Mouse (Mus musculus): ENCODE measurements at regions not wholly inside any gene's neighbourhood (a gene's known extent, or its start where the extent isn't known, plus 50 kb on each side); places are given as distances from the start of the nearest gene placed in this dataset.

DNA sequence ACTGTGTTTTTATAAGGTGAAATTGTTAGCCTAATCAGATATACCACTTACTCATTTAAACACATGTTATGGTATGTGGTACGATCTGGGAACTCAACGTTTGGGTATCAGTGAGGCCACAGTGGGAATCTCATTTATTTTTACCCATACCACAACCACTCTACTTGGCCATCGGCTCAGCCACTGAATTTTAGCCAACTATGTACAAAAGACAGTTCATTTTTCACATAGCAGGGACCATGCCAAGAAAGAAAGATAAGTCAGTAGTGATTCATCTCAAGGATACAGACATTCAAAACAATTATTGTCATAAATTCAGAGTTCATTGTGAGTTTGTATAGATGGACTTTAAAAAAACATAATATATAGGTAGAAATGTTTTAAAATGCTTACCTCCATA, 634.7 kb upstream of the Adgrl2 start:
- no peak for DNase-seq (ENCODE audit: low spot score in 2 of 2)

DNA sequence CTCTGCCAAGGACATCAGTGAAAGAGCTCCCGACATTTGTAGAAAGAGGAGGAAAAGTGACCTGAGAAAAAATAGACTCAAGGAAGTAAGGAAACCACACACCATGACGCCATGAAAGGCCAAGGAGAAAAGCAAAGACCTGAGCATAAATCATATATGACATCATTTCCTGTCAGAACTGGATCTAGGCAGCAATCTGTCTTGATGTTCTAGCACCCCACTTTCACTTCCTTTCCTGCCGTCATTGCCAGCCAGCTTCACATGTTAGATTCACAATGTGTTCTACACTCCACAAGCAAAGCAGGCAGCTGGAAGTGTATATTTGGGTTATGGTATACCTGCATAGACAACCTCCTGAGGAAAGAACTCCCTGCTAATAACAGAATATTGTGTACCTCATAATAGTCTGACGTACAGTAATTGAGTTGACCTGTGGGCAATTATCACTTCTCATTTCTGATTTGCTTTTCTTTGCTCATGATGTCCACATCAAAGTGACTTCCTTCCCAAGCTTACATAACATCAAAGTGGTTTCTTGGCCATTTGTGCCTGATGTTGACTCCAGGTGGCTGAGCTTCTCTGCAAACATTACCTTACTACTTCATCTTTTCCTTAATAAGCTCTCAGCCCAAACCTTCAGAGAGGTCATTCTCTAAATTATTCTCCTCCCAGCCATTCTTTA, 633.6 kb upstream of the Adgrl2 start:
- DNase-seq (ENCODE audit: low spot score in 2 of 2), result no peak

DNA sequence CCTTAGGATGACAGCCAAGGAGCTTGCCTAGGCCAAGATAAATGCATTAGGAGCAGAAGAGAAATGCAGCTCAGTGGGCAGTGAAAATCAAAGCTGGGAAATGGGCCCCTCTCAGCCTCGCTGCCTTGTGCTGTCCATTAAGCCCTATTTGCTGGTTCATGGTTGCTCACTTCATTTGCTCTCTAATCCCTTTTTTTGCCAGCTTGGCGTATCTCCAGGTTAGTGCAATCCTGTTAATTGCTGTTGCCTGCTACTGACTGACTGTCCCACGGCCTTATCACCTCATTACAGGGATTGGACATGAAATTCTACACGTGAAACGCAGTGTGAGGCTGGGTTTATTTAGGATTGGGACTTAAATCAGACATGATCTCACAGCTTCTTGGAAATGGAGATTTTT, 613.5 kb upstream of the Adgrl2 start:
- no peak for DNase-seq (ENCODE audit: low spot score in 2 of 2)

DNA sequence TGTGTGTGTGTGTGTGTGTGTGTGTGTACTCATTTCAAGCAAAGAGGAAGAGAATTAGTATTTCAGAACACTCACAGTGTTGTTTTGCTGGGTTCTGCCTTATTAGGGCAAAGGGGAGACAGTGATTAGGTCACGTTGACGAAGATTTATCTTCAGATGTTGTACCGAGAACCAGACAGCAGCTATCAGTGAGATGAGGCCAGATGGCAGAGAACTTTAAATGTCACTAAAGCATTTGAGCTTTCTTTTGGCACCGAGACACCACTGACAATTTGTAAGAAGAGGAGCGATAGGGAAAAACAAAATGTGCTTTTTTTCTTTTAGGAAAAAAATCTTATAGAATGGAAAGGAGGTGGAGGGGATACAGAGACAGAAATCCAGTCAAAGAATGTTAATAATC, 610.9 kb upstream of the Adgrl2 start:
- no peak for DNase-seq (ENCODE audit: low spot score in 2 of 2)

DNA sequence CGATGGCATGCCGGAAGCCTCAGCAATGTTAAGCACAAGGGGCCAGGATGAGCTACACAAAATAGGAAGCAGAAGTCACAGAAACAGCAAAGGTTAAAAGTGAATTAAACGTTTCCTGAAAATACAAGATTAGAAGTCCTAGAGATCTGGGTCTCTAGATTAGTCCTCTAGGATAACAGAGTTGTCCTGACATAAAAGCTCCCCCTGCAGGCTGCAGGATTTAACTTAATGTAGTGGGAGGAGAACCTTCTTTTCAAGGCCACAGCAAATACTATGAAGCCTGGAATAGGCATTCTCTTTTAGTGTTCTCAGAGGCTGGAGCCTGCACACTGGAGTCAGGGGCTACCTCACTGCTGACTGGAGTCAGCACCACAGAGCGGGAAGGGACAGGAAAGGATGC, 604.1 kb upstream of the Adgrl2 start:
- no peak for DNase-seq (ENCODE audit: low spot score in 2 of 2)

DNA sequence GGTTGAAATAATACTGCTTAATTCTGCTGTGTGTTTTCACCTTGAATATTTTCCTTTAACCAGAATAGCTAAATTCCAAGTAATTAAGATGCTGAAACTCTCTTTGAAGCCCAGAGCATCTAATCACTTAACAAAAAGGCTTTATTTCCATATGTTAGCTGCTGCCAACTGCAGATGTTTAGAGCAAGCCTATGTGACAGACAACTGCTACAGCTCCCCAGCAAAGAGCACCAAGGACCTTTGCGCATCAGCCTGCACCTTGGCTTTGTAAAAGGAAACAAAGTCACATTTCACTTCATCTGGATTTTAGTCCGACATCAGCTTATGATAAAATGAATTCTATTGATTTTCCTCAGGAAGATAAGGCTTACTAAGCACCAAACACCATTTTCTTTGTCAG, 595.4 kb upstream of the Adgrl2 start:
- DNase-seq (ENCODE audit: low spot score in 2 of 2), result no peak

DNA sequence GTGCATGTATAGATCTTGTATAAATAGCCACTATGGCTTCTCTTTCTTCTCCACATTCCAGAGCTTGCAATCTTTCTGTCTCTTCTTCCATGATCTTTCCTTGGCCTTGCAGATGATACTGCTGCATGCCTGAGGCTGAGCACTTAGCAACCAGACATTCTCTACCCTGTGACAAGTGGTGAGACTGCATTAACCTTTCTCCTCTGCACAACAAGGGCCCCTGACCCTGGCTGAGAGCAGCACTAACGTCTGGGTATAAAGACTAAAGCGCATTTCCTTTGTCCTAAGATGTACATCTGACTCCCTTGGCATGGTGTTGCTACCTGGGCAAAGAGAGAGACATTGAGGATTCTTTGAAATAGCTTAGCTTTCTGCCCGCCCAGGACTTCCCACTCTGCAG, 590.8 kb upstream of the Adgrl2 start:
- DNase-seq (ENCODE audit: low spot score in 2 of 2), result no peak

DNA sequence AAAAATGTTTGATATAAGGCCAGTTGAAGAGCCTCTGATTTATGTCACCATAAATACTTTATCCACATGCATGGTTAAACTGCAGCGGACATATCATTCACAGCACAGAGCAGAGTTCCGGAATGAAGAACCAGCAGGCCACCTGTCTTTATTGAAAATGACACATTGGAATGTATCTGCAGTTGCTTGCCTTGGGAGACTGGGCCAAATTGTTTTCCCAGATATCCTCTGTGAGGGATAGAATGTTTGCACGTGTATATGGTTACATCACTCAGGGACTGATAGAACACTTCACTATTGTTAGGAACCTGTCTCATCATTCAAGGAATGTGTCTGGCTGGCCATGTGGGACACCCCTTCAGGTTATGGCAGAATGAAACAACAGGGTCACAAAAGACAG, 585.3 kb upstream of the Adgrl2 start:
- DNase-seq (ENCODE audit: low spot score in 2 of 2), result no peak

DNA sequence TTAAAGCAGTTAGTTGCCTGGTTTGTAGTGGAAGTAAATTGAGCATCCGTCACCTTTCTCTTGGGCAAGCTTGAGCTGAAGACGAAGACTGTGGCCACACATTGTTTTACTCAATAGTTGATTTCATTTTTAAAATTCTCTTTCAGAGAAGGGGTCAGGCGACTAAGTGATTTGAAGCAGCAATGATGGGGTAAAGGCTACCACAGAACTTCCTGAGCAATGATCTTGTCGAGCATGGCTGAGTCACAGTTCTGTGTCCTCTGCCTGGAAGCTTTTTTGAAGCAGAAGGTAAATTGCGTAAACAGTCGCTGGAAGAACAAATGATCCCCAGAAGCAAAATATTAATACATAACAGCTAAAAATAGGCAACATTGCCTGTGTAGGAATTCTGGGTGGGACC, 576.5 kb upstream of the Adgrl2 start:
- no peak for DNase-seq (ENCODE audit: low spot score in 2 of 2)

DNA sequence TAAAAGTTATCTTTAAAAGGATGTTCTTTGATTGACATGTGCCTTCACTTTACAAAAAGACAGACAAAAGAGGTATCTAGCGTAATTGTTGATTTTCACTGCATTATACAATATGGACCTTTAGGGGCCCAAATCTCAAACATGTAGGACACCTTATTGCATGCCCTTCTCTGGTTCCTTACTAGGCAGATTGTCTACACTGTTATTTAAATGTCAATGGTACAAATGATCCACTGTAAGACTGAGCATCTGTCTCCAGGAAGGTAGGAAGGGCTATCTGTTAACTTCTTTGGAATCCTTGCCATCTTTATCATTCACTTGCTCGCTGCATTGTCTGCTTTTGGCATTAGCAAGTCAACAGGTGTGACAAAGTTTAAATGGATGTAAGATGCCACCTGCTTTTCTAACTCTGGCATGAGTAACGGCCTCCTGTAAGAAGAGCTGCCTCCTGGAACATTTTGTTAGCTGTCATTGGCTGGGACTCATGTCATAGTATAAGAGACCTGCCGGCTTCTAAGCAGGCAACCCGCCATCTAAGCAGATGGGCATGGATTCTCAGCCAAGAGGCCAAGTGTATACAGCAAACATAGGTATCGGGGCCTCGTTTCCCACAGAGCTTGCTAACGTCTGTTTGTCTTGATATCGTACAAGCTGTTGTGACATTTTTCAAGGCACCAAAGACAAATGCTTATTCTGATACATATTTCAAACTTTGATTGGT, 560.0 kb upstream of the Adgrl2 start:
- no peak for DNase-seq (ENCODE audit: low spot score in 2 of 2)

DNA sequence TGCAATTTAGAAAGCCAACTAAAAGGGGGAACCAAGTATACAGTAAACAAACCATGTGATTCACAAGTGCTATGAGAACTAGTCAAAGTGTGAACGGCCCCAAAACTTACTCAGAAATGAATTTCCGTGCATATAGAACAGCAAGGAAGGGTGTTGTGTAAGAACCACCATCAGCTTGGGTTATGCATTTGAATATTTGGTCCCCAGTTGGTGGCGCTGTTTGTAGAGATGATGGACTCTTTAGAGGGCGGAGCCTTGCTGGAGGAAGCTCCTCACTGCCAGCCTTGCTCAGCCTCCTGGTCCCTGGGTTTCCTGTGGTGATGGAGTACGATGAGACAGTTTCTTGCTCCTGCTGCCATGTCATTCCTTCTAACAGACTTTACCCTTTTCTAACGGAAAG, 556.7 kb upstream of the Adgrl2 start:
- DNase-seq (ENCODE audit: low spot score in 2 of 2), result no peak

DNA sequence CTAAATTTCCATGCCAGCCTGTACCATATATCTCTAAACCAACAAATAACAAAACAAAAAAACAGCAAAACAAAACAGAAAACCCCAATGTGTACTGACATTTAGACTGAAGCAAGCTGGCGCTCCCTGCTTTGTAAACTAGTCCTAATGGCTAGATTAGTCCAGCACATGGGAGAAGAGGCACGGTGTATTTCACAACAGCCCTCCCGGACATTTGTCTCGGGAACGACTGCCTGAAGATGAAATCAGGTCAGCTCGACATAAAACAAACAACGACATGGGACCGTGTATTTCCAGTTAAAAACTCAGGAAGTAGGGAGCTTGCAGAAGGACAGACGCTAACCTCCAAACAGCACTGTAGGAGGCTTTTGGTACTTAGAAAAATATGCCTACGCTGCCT, 555.9 kb upstream of the Adgrl2 start:
- no peak for DNase-seq (ENCODE audit: low spot score in 2 of 2)

DNA sequence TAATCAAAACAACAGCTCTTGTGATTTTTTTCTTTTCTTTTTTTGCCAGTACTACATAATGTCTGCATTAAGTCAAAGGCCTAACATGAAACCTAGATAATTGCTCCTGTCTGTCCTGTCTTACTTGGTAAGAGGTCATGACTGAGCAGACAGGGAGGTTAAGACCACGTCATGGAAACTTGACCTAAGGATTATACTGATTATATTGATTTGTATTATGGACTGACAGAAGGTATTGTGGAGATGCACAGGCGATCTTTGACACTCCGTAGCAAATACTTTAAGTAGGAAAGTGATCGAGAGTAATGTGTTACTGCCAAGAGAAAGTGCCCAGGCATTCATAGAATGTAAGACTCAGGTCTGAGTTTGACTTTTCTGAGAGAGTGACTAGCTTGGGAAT, 543.8 kb upstream of the Adgrl2 start:
- DNase-seq (ENCODE audit: low spot score in 2 of 2), result no peak

DNA sequence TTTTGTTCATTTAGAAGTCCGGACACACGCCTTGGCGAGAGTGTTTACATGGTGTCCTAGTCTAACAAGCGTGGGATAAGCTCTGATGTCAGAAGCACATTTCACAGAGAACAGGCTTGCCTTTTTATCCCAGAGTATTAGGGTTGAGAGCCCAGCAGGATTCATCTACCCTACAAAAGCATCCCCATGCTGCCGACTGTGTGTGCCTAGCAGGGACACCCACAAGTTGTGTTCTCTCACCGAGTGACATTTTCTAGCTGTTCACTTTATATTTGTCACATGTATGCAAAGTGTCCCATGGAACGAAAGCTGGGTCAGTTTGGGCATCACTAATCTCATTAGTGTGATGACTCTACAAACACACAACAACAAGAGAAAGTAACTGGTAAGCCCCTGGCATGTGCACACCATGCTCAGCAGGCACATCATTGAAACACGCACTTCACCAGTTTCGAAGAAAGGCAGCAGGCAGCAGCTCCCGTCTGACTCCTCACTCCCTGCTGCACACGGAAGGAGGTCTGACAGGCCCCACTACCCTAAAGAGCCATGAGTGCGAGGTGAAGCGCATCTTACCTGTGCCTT, 539.8 kb upstream of the Adgrl2 start:
- DNase-seq (ENCODE audit: low spot score in 2 of 2), result no peak

DNA sequence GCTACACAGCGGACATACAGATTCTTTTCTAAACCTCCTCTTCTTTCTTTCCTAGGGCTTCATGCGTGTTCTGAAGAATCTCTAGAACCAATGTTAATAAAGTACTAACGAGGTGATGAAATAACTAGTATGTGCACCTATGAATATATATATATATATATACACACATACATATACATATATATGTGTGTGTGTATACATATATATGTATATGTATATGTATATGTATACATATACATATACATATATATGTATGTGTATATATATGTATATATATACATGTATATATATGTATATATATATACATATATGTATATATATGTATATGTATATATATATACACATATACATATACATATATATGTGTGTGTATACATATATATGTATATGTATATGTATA, 536.2 kb upstream of the Adgrl2 start:
- no peak for DNase-seq (ENCODE audit: low spot score in 2 of 2)

DNA sequence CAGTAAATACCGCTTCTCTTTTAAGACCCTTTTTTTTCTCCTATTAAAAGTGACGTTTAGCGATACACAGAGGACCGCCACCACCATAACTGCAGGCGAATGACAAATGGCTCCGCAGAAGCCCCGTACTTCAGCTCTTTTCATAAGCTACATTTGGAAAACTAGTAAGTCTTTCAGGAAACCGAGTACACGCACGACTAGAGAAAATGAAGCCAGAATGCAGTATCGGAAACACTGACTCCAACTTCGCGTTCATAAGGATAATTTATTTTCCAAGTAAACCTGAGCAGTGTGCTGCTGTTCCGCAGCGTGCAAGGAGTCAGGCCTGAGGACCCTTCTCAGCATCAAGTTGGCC, 529.2 kb upstream of the Adgrl2 start:
- DNase-seq (ENCODE audit: low spot score in 2 of 2), result no peak

DNA sequence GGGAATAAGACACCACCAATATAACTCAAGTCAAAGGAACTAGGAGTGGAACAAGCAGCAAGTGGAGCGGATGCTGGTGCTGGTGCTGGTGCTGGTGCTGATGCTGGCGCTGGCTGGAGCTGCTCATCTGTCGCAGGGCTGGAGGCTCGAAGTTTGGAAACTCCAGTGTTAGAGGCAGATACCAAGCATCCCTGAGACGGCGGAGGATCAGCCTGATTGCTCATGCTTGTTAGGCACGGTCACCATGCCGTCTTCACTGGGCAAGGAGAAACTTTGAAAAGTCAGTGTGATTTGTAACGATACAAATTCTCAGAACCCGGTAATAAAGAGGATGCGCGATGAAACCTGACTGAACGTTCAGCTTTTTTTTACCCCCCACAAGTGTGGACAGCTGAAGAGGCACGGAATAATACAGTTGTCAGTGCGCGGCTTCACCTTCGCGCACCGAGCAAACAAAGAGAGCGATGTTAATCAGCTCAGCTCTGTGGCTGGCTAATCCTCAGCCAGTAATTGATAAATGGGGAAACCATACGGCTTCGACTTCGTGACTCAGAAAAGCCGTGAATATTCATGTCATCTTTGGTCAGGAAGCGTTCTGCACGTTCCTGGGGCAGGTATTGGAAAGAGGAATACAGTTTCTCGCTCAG, 528.7 kb upstream of the Adgrl2 start:
- no peak for DNase-seq (ENCODE audit: low spot score in 2 of 2)

DNA sequence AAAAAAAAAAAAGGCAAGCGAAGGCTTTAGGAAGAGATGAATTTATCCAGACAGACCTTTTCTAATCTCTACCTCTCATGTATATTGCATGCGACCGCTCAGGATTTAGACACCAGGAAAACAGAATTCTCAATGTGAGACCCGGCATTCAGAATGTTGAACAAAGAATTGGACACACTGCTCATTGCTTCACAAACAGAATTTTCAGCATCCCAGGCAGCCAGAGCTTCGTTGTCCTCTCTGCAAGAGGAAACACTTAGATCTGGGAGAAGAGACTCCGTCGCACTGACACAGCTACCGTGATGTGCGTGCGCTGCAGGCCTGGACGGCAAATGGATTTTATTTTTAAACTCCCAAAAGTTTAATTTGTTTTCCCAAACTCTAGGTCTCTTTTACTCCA, 527.2 kb upstream of the Adgrl2 start:
- DNase-seq (ENCODE audit: low spot score in 2 of 2), result no peak

DNA sequence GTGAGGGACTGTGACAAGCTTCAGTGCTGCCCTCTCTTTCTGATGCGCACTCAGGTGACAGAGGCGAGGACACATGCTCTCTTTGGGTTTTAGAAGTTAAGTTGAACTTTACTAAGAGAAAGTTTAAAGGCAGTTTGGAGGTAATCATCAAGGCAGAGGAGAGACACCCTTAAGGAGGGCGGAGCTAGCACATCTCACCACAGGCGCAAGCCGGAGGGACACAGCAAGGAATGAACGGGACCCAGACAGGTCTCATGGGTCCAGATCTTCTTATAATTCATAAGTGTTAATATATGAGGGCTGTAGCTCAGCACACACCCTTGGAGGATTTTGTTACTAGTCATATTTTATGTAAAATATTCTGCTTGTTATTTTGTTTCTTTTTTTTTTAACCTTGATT, 518.8 kb upstream of the Adgrl2 start:
- no peak for DNase-seq (ENCODE audit: low spot score in 2 of 2)

DNA sequence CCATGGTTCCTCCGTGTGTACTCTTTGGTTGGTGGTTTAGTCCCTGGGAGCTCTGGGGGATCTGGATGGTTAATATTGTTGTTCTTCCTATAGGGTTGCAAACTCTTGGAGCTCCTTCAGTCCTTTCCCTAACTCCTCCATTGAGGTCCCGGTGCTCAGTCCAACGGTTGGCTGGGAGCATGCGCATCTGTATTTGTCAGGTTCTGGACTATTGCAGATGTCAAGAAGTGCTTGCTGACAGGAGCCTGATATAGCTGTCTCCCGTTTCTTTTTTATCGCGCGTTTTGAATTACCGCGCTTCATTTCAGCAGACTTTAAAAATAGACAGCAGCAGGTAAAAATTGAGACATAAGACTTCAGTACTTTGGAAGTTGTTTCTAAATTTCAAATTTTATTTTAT, 518.3 kb upstream of the Adgrl2 start:
- DNase-seq (ENCODE audit: low spot score in 2 of 2), result no peak

DNA sequence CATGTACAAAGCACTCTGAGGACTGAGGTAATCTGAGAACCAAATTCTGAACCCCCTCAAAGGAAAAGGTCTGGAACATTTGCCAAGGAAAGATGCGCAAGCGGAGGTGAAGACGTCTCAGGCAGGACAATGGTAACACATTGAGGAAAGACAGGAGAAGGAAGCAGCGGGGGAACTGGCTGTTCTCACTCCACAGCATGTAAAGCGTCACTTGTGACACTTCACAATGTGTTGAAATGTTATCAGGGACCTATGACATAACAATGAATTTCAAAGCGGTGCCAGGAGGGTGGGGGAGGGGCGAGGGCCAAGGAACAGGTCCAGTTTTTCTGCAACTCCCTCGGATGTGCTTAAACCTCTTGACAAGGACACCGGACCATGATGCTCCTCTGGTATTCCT, 515.3 kb upstream of the Adgrl2 start:
- DNase-seq (ENCODE audit: low spot score in 2 of 2), result no peak

DNA sequence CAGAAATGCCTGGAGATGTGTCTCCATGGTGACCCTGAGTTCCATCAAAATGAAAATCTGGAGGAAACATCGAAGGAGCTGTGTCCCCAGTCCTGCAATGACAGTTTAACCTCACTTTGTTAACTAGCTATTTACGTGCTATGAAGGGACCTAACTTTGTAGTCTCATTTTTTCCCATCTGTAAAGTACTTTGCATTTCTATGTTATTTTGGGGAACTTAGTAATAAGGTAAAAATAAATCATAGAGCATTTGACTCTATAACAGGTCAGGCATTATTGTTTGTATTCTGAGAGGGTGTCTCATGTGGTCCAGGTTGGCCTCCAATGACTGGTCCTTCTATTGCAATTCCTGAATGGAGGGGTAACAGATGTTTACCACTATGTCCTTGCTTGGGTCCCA, 513.6 kb upstream of the Adgrl2 start:
- no peak for DNase-seq (ENCODE audit: low spot score in 2 of 2)

DNA sequence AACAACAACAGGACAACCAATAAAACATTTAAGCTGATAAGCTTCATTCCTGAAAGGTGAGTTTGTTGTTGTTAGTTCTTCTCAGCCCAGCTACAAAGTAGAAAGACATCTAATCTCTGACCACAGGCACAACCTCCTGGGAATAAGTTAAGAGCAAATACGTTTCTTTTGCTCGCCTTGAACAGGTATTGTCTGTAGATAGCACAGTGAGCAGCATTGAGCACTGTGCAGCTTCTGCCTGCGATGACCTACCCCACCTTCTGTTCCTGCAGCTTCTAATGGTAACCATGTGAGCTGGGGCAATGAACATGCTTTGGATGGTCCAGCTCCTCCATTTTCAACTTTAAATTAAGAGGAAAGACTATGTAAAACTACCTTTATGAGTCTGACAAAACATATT, 509.8 kb upstream of the Adgrl2 start:
- DNase-seq (ENCODE audit: low spot score in 2 of 2), result no peak
